Comparison of ENCODE assay signal across 18 mouse cellular contexts in the genomic region with DNA sequence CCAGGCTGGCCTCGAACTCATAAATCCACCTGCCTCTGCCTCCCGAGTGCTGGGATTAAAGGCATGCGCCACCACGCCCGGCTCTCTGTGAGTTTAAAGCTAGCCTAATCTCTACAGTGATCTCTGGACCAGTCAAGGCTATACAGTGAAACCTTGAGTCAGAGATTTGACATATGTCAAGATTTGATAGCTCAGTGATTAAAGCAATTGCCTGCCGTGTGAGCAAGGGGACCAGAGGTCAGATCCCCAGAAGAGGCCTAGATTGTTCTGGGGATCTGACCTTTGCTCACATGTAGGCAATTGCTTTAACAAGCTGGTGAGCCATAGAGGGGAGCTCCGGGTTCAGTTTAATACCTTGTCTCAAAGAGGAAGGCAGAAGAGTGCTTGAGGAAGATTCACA. TPM values are rescaled to one million over a fixed set of nuclear protein-coding genes. Genes with fewer than 3 reads are reported as not detected.
DNase-seq lines count a peak whose midpoint lies in the region; ATAC-seq and TF ChIP-seq lines count a peak whose summit lies in the region.
"Had no signal": no experiment of that assay in that cellular context is flagged by ENCODE, and none has a peak within 500 bp of the region (broad histone marks: within the 10 kb centered on the region; RNA-seq: fewer than 3 reads in every experiment).

No protein-coding gene starts in this region.

- DNase-seq in stomach, postnatal 0 days (ENCODE audit: low spot score), result no peak
- DNase-seq in adrenal gland, postnatal 25 days, result no peak
- DNase-seq: adrenal gland, adult 8-10 months; adrenal gland, postnatal 14 days; cerebellum, adult 11 months; cerebellum, adult 18-20 months; cerebellum, adult 8-10 months; cerebellum, adult 9-11 months; cerebellum, postnatal 14 days; cerebellum, postnatal 36 days; forebrain, postnatal 0 days had no signal

- TF ChIP-seq EP300 in stomach, postnatal 0 days (optimal IDR thresholded peaks at IDR 0.05), result no peak

- WGBS in stomach, embryonic 16.5 days, result 76% methylated on average over 7 of the region's 7 CpGs
- WGBS in stomach, postnatal 0 days, result 77% methylated on average over 7 of the region's 7 CpGs
- 66% methylated on average over 7 of the region's 7 CpGs for WGBS in intestine, embryonic 16.5 days

- no peaks in the 10 kb centered on the region for H3K27me3 ChIP-seq in stomach, embryonic 16.5 days (ENCODE audit: control insufficient read depth, insufficient read depth, low read length)
- no peaks in the 10 kb centered on the region for H3K27me3 ChIP-seq in stomach, postnatal 0 days (ENCODE audit: control insufficient read depth, insufficient read depth, low read length)
- no peaks in the 10 kb centered on the region for H3K27me3 ChIP-seq in intestine, embryonic 16.5 days (replicated peaks; ENCODE audit: control insufficient read depth, insufficient read depth, low read length)
- H3K27me3 ChIP-seq: embryonic facial prominence, embryonic 12.5 days; forebrain, embryonic 13.5 days; forebrain, embryonic 15.5 days had no signal

- ATAC-seq in stomach, embryonic 16.5 days (ENCODE audit: insufficient read depth, low FRiP score), result 0 out of 2 replicates have a peak, but pooled peaks have one; percentile 21
- no peak for ATAC-seq in stomach, postnatal 0 days (ENCODE audit: low FRiP score, low TSS enrichment)
- ATAC-seq in intestine, embryonic 16.5 days, result peak; percentile 96
- no peak for ATAC-seq in activated CD4-positive, CD25-positive, alpha-beta regulatory T cell, adult 4 months
- ATAC-seq: forebrain, embryonic 13.5 days; forebrain, embryonic 15.5 days; forebrain, postnatal 0 days had no signal

- H3K4me2 ChIP-seq in stomach, embryonic 16.5 days (ENCODE audit: low read depth, low read length), result no peak overlapping the region
- H3K4me2 ChIP-seq in stomach, postnatal 0 days (replicated peaks; ENCODE audit: low read depth), result no peak overlapping the region
- H3K4me2 ChIP-seq in intestine, embryonic 16.5 days (ENCODE audit: low read depth, low read length), result no peak overlapping the region
- H3K4me2 ChIP-seq: embryonic facial prominence, embryonic 12.5 days; forebrain, embryonic 13.5 days; forebrain, embryonic 15.5 days had no signal

- TF ChIP-seq CTCF in stomach, postnatal 0 days (IDR thresholded peaks at IDR 0.05; ENCODE audit: low read depth), result no peak

- H3K4me1 ChIP-seq in stomach, embryonic 16.5 days (ENCODE audit: control insufficient read depth, insufficient read depth, low read length), result no peaks in the 10 kb centered on the region
- no peaks in the 10 kb centered on the region for H3K4me1 ChIP-seq in stomach, postnatal 0 days (replicated peaks; ENCODE audit: control insufficient read depth, insufficient read depth)
- peaks cover 5% of the 10 kb centered on the region; the same call in 1 of the 2 replicates for H3K4me1 ChIP-seq in intestine, embryonic 16.5 days (ENCODE audit: control insufficient read depth, insufficient read depth, low read length)
- H3K4me1 ChIP-seq: forebrain, embryonic 13.5 days; forebrain, embryonic 15.5 days had no signal

- H3K27ac ChIP-seq in stomach, embryonic 16.5 days (ENCODE audit: low read length), result no peak overlapping the region
- H3K27ac ChIP-seq in stomach, postnatal 0 days (replicated peaks), result no peak overlapping the region
- no peak overlapping the region for H3K27ac ChIP-seq in intestine, embryonic 16.5 days (ENCODE audit: low read length)
- H3K27ac ChIP-seq: embryonic facial prominence, embryonic 10.5 days; embryonic facial prominence, embryonic 12.5 days; forebrain, embryonic 13.5 days; forebrain, embryonic 15.5 days had no signal

- no peak overlapping the region for H3K4me3 ChIP-seq in stomach, embryonic 16.5 days (replicated peaks; ENCODE audit: low read length)
- no peak overlapping the region for H3K4me3 ChIP-seq in stomach, postnatal 0 days (ENCODE audit: low read depth, low read length)
- no peak overlapping the region for H3K4me3 ChIP-seq in intestine, embryonic 16.5 days (ENCODE audit: low read length)
- H3K4me3 ChIP-seq: embryonic facial prominence, embryonic 10.5 days; embryonic facial prominence, embryonic 12.5 days; forebrain, embryonic 13.5 days; forebrain, embryonic 15.5 days had no signal

- H3K9me3 ChIP-seq in stomach, embryonic 16.5 days (replicated peaks; ENCODE audit: control insufficient read depth, low read length), result no peaks in the 10 kb centered on the region
- no peaks in the 10 kb centered on the region for H3K9me3 ChIP-seq in stomach, postnatal 0 days (ENCODE audit: control insufficient read depth, low read length)
- no peaks in the 10 kb centered on the region for H3K9me3 ChIP-seq in intestine, embryonic 16.5 days (ENCODE audit: control insufficient read depth, low read length)
- H3K9me3 ChIP-seq: embryonic facial prominence, embryonic 10.5 days; embryonic facial prominence, embryonic 12.5 days; forebrain, embryonic 13.5 days; forebrain, embryonic 15.5 days had no signal

- no peak overlapping the region for H3K9ac ChIP-seq in stomach, embryonic 16.5 days (ENCODE audit: low read length)
- no peak overlapping the region for H3K9ac ChIP-seq in stomach, postnatal 0 days (ENCODE audit: low read length)
- H3K9ac ChIP-seq in intestine, embryonic 16.5 days (ENCODE audit: low read depth, low read length), result no peak overlapping the region
- H3K9ac ChIP-seq: embryonic facial prominence, embryonic 12.5 days; forebrain, embryonic 13.5 days; forebrain, embryonic 15.5 days; forebrain, postnatal 0 days had no signal

- H3K36me3 ChIP-seq in stomach, embryonic 16.5 days (ENCODE audit: control insufficient read depth, insufficient read depth, low read length), result no peaks in the 10 kb centered on the region
- no peaks in the 10 kb centered on the region for H3K36me3 ChIP-seq in stomach, postnatal 0 days (ENCODE audit: control insufficient read depth, insufficient read depth, low read length)
- H3K36me3 ChIP-seq in intestine, embryonic 16.5 days (ENCODE audit: control insufficient read depth, insufficient read depth, low read length), result no peaks in the 10 kb centered on the region
- H3K36me3 ChIP-seq: embryonic facial prominence, embryonic 10.5 days; embryonic facial prominence, embryonic 12.5 days; forebrain, embryonic 15.5 days had no signal

RNA-seq across cellular contexts. Expression of a gene that starts 10.4 kb away (rescaled TPM):
- polyA plus RNA-seq in stomach, embryonic 16.5 days (2015; fragmentation: Nextera tagmentation; extraction: Ambion mirVana), result 13.4 and 16.6 TPM in 2 replicates
- 11.2 and 12.9 TPM in 2 replicates for polyA plus RNA-seq in stomach, postnatal 0 days (2015; fragmentation: Nextera tagmentation; extraction: Ambion mirVana)
- 10.3 and 10.7 TPM in 2 replicates for polyA plus RNA-seq in intestine, embryonic 16.5 days (2015; fragmentation: Nextera tagmentation; extraction: Ambion mirVana)
- total RNA-seq in adrenal gland, postnatal 25 days (2021), result 41.9 and 53.8 TPM in 2 replicates
- 10 to 100 TPM; 36.7 to 44.6 TPM for polyA plus RNA-seq in activated CD4-positive, CD25-positive, alpha-beta regulatory T cell, adult 4 months (2017; shearing (Covaris generic))

Comparison
In these comparisons a context has a peak if more than half of its experiments do, and no peak if none do; other contexts are left out.
1. ATAC-seq: peak in stomach, embryonic 16.5 days (single experiment) and intestine, embryonic 16.5 days (single experiment); none in stomach, postnatal 0 days (single experiment) and activated CD4-positive, CD25-positive, alpha-beta regulatory T cell, adult 4 months (single experiment).